Mouse (Mus musculus) bone marrow macrophage, adult 2 months (primary cell): ENCODE data around the gene Hbb-bs.

ENCODE experiments used
- CTCF ChIP-seq: IDR thresholded peaks from 2 replicates; pipeline ENCODE4 v1.5.1; 2012; ENCODE audit warnings: low read depth, mild to moderate bottlenecking, low read length, moderate library complexity
- POLR2A ChIP-seq: IDR thresholded peaks from 2 replicates; pipeline ENCODE4 v1.6.1; 2012; ENCODE audit warnings: mild to moderate bottlenecking, low read depth, low read length, borderline replicate concordance

- no peak for TF ChIP-seq POLR2A
- no peak for TF ChIP-seq CTCF
Measured at GRCm38 (mm10) chr7:103779598-103779997, 48.3 kb downstream of the Hbb-bs start, which contains the start of gene Olfr68.
